ENCODE assay signal across 7 mouse cellular contexts in genomic region chr4:137593601-137594495, GRCm38 (mm10). TPM values are rescaled to one million over a fixed set of nuclear protein-coding genes. Genes with fewer than 3 reads are reported as not detected.
A peak's percentile ranks its signal among the peaks of the same experiment; 100 is the strongest.
DNase-seq lines count a peak whose midpoint lies in the region; ATAC-seq lines count a peak whose summit lies in the region.

Gene Usp48, plus strand, starts transcription at chr4:137593755.

- peaks cover 27% of the 10 kb centered on the region for H3K4me1 ChIP-seq in intestine, embryonic 16.5 days (ENCODE audit: control insufficient read depth, insufficient read depth, low read length)
- peaks cover 14% of the 10 kb centered on the region for H3K4me1 ChIP-seq in midbrain, embryonic 11.5 days (ENCODE audit: control insufficient read depth, insufficient read depth, low read length)

- DNase-seq in adrenal gland, adult 8-10 months, result peak; percentile 98
- DNase-seq in embryo, embryonic 9.5 days (ENCODE audit: extremely low spot score), result peak; percentile 97
- DNase-seq in gastrocnemius, postnatal 4 days (ENCODE audit: low spot score in 2 of 2), result peak; percentile 99 to 100
- DNase-seq in left cerebral cortex, postnatal 36 days (ENCODE audit: low spot score in 2 of 2), result peak; percentile 99
- peak; percentile 100 for DNase-seq in midbrain, embryonic 11.5 days (ENCODE audit: low spot score, missing footprints)
- DNase-seq in skeletal muscle tissue, adult 2 months (ENCODE audit: low read depth, low spot score), result peak; percentile 99

- no peaks in the 10 kb centered on the region for H3K36me3 ChIP-seq in intestine, embryonic 16.5 days (ENCODE audit: control insufficient read depth, insufficient read depth, low read length)
- no peaks in the 10 kb centered on the region for H3K36me3 ChIP-seq in midbrain, embryonic 11.5 days (ENCODE audit: control insufficient read depth, insufficient read depth, low read length)

- peak; percentile 96 for ATAC-seq in intestine, embryonic 16.5 days
- peak; percentile 93 for ATAC-seq in midbrain, embryonic 11.5 days (ENCODE audit: low FRiP score)

- H3K27ac ChIP-seq in intestine, embryonic 16.5 days (ENCODE audit: low read length), result peak within 1 kb of the TSS; percentile 99
- peak within 1 kb of the TSS; percentile 98 for H3K27ac ChIP-seq in midbrain, embryonic 11.5 days (ENCODE audit: low read depth, low read length)

- no peaks in the 10 kb centered on the region for H3K27me3 ChIP-seq in intestine, embryonic 16.5 days (replicated peaks; ENCODE audit: control insufficient read depth, insufficient read depth, low read length)
- H3K27me3 ChIP-seq in midbrain, embryonic 11.5 days (ENCODE audit: control insufficient read depth, insufficient read depth, low read length), result no peaks in the 10 kb centered on the region

- peak within 1 kb of the TSS; percentile 91 for H3K9ac ChIP-seq in intestine, embryonic 16.5 days (ENCODE audit: low read depth, low read length)
- peak within 1 kb of the TSS; percentile 90 for H3K9ac ChIP-seq in midbrain, embryonic 11.5 days (ENCODE audit: low read length)

- peak within 1 kb of the TSS; percentile 88 for H3K4me3 ChIP-seq in intestine, embryonic 16.5 days (ENCODE audit: low read length)
- H3K4me3 ChIP-seq in midbrain, embryonic 11.5 days (ENCODE audit: low read depth, low read length), result peak within 1 kb of the TSS; percentile 96

- intact Hi-C loops in left cerebral cortex, postnatal 36 days (cut with DNase I), result no loop called here

- H3K4me2 ChIP-seq in intestine, embryonic 16.5 days (ENCODE audit: low read depth, low read length), result peak within 1 kb of the TSS; percentile 80
- peak within 1 kb of the TSS; percentile 78 for H3K4me2 ChIP-seq in midbrain, embryonic 11.5 days

- WGBS in intestine, embryonic 16.5 days, result under 1% methylated on average over 91 of the region's 92 CpGs
- WGBS in midbrain, embryonic 11.5 days, result under 1% methylated on average over 92 of the region's 92 CpGs

- H3K9me3 ChIP-seq in intestine, embryonic 16.5 days (ENCODE audit: control insufficient read depth, low read length), result no peaks in the 10 kb centered on the region
- H3K9me3 ChIP-seq in midbrain, embryonic 11.5 days (ENCODE audit: control insufficient read depth, low read length), result no peaks in the 10 kb centered on the region

RNA-seq across cellular contexts. Expression of gene Usp48, which starts in this region (rescaled TPM):
- total RNA-seq in adrenal gland, adult 8-10 months (2022), result 100 to 1,000 TPM; 116 to 227 (median 148) TPM
- 10 to 100 TPM; 42.9 to 65.7 TPM for total RNA-seq in gastrocnemius, postnatal 4 days (2021)
- polyA plus RNA-seq in intestine, embryonic 16.5 days (2015; fragmentation: Nextera tagmentation; extraction: Ambion mirVana), result 48.3 and 48.4 TPM in 2 replicates
- 100 to 1,000 TPM in 1 of 2 experiments, 10 to 100 TPM in 1; 97.9 to 139 TPM for total RNA-seq in left cerebral cortex, postnatal 36 days (2021)
- polyA plus RNA-seq in midbrain, embryonic 11.5 days (2014; fragmentation: Nextera tagmentation; extraction: Ambion mirVana), result 72.5 and 77.2 TPM in 2 replicates

Comparison
In these comparisons a context has a peak if more than half of its experiments do, and no peak if none do; other contexts are left out.
1. Peak in every context shown above with its lines: DNase-seq, ATAC-seq, H3K4me3 ChIP-seq and H3K27ac ChIP-seq.